Mouse (Mus musculus): ENCODE data around the gene S100a10. TPM values are rescaled to one million over a fixed set of nuclear protein-coding genes. Genes with fewer than 3 reads are reported as not detected.
A peak's percentile ranks its signal among the peaks of the same experiment; 100 is the strongest.

The S100a10 gene
- total RNA-seq, 2 experiments from 2014 or later: 155 to 260 TPM

DNA sequence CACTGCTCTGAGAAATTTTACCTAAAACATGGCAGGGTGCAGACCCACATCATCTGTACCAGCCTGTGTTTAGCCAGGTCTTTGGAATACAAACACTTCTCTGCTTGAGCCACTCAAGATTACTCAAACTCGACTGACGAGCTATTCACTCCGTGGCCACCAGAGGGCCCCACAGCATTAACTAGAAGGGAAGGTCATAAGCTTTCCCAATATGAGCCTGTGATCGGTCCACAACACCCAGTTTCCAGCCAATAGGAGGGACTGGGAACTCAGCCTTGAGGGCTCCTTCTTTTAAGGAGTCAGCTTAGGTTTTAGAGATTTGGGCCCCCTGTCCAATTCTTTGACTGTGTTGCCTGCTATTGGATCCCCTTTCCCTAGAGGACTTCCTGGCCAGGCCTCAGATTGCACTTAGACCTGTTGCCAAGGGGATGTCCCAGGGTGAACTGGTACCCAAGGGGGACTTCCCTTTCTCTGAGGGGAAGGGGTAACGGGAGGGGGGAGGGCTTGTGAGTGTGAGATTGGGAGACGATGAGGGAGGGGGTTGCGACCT lies 7.7 kb upstream of the S100a10 start:
- peak; percentile 80 for ATAC-seq (replicated peaks; ENCODE audit: poor library complexity)

DNA sequence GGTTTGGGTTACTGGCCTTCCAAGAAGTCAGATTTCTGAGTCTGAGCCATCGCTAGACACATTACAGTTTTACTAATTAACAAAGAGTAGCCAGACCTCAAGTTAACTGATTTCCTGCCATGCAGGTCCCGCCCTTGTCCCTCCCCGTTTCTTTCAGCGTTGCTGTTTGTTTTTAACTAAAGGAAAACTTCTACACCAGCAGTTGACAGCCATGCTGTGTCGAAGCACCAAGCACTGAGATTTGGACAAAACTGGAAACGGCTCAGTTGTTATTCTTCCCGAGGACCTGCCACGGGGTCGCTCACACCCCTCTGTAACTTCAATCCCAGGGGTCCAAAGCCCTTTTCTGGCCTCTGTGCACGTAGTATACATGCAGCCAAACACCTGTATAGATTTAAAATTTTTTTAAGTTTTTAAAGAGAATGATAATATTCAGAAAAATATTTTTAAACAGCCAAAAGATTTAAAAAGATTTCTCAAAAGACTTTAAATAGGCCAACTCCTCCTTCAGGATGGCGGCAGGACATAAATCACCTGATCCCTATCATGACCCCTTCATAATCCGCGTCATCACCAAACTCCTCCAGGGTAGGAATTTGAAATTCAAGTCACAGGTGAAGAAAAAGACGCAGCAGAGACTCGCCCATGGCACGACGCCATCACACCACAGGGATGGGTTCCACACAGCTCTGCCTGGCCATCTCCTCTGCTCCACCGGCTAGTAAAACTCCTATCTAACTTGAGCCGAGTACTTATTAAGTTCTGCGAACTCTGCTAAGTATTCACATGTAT lies 6.9 kb upstream of the S100a10 start:
- ATAC-seq (replicated peaks; ENCODE audit: poor library complexity): no peak

DNA sequence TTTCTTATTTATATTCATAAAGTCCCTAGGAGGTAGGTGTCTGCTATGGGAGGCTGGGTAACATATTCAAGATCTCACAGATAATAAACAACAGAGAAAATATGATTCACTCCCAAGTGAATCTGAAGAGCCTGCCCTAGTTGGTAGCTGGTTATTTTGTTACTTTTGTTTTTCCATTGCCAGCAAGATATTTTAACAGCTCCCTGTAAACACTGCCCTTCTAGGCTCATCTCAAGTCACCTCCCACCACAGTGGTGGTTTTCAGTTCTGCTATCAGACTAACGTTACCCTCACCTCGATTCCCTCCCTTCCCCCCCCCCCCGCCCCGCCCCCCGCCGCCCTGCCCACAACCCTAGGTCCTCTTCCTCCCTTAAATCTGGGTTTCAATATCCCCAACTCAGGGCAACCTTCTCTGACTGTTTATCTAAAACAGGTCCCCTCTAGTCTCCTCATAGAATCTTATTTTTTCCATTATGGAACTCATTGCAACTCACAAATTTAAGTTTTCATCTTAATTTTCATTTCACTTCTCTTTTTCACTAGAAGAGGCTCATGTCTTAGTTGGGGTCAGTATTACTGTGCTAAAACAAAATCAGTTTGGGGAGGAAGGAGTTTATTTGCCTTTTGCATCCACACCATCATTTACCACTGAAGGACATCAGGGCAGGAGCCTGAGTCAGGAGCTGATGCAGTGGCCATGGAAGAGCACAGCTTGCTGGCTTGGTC lies 6.2 kb upstream of the S100a10 start:
- 0 out of 2 replicates have a peak, but pooled peaks have one; percentile 18 for ATAC-seq (replicated peaks; ENCODE audit: poor library complexity)

DNA sequence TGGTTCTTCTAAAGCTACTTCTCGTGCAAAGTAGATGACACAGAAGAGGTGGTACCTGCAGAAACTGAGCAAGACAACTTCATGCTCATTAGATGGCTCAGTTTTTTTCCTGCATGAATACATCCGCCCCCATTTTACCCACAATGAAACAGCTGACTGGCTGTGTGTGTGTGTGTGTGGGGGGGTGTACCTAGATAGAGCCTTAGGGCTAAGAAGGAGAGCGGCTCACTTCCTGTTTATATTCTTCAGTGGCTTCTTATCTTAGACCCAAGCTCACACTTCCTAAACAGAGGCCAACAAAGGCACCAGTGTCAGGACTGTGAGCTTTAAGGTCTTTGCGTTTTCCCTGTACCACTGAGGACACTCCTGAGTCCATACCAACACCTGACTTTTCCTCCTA lies 4.9 kb upstream of the S100a10 start:
- ATAC-seq (replicated peaks; ENCODE audit: poor library complexity): peak; percentile 57

DNA sequence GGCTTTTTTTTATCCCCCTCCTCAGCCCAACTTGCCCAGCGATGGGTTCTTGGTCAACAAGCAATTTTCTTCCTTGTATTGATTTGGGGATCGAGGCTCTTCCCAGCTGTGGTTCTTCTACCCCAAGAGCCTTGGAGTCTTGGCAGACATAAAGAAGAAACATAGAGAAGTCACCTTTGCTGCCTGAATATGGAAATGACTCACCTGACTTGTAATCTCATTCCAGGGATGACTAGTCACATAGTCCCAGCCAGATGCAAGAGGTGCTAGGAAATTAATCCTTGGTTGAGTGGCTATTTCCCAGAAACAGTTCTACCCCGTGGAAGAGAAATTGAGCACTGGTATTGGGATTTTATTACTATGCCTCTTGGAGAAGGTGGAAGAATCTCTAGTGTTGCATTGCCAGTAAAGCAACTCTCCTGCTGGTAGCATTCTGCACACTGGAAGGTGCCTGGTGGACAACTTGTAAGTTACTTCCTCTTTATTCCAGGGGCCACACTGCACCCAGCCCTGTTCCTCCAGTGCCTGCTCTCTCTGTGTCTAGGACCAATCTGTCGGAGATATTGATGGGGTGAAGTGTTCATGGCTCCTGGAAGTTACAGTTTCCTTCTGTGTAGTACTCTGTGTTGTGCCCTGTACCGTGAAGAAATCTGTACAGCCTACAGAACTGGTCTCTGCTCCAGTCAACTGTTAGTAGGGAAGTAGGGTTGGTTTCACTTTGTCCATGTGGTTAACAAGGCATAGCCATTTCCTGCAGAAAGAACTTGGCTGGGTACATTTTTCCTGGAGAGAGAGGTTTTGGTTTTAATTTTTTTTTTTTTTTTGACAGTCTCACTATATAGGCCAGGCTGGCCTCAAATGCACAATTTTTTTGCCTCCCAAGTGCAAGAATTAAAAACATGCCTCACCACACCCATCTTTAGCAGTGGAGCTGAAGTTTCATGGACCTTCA lies 2.7 kb upstream of the S100a10 start:
- peak; percentile 43 for ATAC-seq (replicated peaks; ENCODE audit: poor library complexity)

DNA sequence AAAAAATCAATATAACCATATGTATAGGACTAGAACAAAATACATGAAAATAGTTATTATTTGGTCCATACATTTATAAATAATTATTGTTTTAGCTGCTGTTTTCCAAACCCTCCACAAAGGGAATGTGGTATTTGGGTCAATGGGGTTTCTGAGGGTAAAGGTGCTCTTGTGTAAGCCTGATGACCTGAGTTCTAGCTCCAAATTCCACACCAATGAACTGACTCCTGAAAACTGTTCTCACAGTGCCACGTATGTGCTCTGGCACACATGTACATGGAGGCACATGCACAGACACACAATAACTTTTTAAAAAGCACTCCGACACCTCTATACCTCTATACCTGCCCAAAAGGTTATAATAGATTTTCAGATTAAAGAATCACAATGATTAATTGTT lies 1.6 kb upstream of the S100a10 start:
- no peak for ATAC-seq (replicated peaks; ENCODE audit: poor library complexity)

DNA sequence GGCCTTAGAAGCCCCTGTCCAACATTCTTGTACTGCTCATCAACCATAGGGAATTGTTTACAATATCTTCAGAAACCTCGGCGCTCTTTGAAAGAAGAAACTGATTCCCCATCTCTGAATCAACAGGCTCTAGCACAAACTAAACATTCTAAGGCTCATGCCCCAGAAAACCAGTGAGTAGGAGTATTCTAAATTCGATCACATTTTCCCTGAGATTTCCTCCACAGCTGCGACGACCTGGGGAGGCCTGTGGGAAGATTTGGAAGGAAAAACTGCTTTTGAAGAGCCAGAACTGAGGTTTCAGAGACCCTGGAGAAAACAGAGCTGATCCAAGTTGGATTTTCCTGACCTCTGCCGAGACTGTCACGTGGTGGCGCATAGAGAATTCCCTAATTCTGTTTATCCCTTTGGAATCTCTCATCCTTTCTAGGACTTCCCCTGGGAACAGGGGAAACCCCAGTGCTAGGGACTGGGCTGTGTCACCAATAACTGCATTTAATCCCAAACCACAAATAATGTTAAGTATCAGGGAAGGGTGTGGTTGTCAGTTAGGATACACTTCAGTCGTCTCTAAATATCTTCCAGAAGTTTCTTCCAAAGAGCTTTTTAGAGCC lies 1.0 kb upstream of the S100a10 start:
- ATAC-seq (replicated peaks; ENCODE audit: poor library complexity): no peak

DNA sequence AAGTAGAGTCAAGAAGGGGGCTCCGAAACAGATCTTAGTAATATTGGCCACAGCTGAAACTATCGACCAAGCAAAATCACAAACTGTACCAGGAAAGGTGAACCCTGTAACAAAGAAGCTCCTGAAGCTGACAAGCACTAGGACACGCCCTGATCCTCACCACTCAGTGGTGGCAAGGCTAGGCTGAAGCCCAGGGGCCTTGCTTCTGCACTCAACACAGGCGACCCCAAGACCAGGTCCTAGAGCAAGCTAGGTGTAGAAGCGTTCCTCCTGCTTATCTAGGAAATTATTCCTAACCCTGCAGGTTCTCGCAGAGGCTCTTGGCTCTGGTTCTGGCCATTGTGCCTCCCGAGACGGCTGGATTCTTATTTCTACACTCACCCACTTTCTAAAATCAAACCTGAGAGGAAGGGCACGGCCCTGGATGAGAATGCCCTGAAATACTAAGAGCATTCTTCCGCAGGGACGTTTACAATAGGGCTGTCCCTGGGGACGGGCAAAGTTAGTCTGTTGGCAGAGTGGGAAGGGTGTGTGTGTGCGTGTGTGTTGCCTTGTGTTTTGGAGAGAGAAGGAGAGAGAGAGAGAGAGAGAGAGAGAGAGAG lies 400 bp upstream of the S100a10 start:
- ATAC-seq (replicated peaks; ENCODE audit: poor library complexity): peak; percentile 2

DNA sequence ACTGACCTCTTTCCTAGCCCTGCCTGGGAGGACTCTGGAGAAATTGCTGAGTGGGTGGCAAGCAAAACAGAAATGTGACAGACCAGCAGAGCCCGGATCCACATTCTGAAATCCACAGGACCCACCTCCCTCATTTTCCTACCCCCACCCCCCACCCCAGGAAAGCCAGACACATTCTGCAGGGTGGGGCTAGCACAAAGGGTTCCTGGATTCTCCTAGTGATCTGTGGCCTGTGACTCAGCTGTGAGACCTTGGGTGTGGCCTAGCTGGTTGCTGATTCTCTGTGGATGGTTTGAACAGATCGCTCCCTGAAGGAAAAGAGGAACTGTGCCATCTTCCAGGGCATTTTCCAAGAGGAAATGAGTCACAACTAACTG lies 986 bp downstream of the S100a10 start:
- peak; percentile 56 for ATAC-seq (replicated peaks; ENCODE audit: poor library complexity)

DNA sequence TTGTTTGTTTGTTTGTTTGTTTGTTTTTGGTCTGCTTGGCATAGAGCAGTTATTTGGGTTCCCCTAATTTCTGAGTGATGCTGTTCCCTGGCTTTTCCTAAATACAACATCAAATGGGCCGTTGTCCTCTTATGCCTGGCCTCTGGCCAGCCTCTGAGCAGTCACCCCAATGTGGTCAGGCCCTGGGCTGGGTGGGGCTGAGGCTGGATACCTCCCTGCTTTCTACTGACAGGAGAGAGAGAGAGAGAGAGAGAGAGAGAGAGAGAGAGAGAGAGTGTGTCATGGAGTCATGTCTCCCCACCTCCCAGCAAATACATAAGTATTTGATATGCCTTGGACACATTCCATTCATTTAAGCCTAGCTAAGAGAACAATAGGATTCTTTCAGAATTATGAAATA lies 1.7 kb downstream of the S100a10 start:
- ATAC-seq (replicated peaks; ENCODE audit: poor library complexity): no peak

DNA sequence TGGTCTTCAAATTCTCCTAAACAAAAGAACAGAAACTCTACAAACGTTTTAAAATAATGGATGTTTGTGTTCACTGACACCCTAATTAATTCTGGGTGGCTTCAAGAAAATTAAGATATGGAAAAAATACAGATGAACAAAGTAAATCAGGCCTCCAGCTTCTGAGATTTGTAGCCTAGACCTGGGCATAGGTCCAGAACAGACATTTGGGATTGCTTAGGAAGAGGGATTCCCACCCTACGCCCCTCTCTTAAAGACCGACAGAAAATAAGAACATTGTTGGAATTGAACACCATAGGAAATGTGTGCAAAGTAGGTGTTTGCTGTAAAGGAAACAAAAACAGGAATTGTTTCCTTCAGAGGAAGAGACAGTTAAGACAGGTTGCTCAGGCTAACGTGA lies 2.6 kb downstream of the S100a10 start:
- ATAC-seq (replicated peaks; ENCODE audit: poor library complexity): no peak

DNA sequence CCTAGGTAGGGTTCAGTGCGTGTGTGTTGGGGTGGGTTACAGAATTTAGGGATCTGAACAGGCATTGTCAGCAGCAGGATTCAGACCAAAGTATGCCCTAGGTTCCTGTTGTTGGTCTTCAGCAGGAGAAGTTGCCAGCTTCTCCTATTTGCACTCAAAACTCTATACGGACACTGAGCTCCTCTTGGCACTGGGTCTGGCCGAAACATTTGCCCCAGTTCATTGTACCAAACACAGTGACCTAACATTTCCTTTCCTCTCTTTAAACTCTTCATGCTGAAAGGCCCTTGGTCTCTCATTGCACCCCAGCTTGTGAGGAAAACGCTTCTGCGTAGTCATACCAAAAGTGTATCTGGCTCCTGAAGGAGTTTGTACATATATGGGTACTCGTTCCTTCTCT lies 5.1 kb downstream of the S100a10 start:
- no peak for ATAC-seq (replicated peaks; ENCODE audit: poor library complexity)

DNA sequence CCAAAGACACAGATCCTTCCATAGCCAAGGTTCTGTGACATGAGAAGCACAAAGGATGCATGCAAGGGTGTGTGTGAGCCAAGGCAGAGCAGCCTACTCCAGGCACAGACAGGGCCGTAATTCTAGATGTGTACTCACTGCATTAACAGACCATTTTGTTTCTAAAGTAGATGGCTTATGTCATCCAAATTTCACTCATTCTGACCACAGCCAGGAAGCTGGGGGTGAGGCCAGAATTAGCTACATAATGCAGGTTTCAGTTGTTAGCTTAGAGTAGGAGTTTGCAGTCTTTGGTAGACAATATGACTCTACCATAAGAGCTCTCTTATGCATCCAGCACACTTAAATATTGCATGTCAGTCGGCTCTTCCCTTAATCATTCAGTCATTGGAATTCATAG lies 7.5 kb downstream of the S100a10 start:
- ATAC-seq (replicated peaks; ENCODE audit: poor library complexity): peak; percentile 66

DNA sequence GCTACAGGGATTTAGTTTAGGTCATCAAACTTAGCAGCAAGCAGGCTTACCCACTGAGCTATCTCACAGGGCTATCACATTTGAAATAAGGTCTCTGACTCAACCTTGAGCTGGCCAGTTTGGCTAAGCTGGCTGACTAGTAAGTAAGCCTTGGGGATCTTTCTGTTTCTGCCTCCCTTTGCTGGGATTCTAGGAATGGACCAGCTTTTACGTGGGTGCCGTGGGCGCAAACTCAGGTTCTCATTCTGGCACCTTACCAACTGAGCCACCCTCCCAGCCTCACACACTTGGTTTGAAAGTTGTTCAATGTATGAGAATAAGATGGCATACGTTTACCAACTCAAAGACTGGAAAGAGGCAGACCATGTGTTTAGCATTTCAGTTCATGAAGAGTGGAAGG lies 8.3 kb downstream of the S100a10 start:
- no peak for ATAC-seq (replicated peaks; ENCODE audit: poor library complexity)

DNA sequence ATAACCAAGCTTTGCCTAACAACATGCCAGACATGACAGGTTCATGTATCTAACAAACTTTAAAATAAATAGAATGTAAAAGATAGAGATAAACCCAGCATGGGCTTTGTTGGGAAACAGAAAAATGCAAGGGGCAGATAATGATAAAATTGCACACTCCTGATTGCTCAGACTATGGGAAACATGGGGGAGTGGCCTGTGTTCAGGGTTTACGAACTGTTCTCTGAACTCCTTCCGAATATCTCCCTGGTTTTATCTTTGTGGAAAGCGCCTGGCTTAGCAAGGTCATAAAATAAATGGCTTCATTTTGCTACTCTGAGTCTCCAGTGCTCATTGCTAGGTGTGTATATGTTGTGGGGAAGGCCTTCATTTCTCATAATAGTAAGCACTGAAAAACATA lies 12.0 kb downstream of the S100a10 start:
- ATAC-seq (replicated peaks; ENCODE audit: poor library complexity): peak; percentile 54

DNA sequence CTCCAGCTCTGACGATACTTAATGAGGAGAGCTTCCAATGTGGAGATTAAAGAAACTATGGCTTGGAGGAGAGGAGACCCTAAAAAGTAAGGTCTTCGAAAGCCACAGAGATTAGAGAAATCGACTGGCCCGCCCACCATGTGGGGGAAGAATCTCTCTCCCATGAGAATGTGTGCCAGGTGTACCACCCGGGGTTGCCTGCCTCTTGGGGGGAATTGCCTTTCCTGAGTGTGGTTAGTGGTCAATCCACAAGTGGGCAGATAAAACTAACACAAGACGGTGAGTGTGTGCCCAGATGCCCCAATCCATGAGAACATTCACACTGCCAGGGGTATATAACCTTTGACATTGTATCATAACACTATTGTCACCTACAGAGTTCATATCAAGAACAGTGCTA lies 12.8 kb downstream of the S100a10 start:
- no peak for ATAC-seq (replicated peaks; ENCODE audit: poor library complexity)

DNA sequence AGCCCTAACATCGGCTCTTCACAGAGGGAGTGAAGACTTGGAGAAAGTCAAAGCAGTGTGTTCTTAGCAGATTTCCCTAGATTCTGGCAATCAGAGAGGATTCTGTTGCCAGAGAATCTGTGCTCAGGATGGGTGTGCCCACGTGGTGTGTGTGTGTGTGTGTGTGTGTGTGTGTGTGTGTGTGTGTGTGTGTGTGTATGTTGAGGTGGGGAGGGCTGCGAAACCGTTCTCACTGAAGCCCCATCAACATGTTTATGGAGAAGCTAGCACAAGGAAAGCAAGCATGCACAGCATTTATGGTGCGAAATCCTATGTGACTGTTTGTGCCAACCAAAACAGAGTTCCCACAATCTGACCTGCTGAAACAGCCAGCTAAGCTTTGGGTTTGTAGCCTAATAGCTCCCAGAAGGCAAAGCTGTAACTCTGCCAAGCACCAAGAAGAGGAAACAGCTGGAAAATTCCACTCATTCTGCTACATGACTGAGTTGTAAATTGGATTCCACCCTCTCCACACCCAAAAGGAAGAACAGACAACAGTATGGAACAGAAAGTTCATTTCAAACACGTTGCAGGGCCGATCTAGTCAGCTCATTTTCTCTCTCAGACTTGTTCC lies 13.7 kb downstream of the S100a10 start:
- ATAC-seq (replicated peaks; ENCODE audit: poor library complexity): no peak

DNA sequence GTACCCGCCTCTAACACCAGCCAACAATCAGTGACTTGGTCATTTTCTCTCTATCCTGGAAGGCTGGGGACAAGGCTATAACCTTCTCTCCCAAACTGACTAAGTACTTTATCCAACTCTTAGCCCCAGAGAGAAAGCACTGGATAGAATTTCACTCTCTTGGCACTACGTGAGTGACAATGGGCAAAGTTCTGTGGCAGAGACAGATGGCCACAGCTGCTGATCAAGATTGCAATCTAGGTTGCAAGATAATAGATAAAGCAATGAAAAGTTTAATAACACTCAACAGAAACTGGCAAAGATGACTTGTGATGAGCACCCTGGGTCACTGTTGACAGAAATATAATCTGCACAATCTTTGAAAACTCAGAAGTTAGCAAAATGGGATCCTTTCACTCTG lies 14.2 kb downstream of the S100a10 start:
- ATAC-seq (replicated peaks; ENCODE audit: poor library complexity): no peak

DNA sequence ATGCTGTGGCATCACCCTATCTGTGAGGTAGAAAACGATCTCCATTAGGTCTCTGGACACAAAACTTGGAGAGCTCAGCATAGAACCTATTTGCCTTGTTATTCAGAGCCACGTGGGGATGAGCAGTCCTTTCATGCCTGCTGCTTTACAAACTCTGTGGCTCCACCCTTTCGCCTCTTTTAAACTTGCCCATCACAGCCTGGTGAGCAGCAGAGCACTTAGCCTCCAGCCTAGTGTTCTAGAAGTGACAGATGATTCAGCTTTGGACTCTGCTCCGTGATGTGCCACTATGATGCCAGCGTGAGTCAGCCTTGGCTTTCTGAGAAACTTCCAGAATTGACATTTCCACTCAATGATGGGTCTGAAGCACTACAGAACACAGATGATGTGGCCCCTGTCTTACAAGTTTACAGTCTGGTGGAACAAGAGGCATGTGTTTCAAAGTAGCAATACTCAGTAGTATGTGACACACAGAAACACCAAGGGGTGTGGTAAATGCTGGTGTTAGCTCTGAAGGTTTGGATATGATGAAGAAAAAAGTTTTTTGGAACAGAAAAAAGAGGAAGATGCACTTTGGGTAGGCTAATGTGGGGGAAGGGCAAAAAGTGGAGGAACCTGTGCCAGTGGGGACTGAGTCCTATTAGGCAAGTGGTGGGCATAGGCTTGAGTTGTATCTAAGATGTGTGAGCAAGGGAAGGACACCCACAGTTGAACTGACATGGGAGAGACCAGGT lies 17.3 kb downstream of the S100a10 start:
- ATAC-seq (replicated peaks; ENCODE audit: poor library complexity): peak; percentile 84

Data from megakaryocyte progenitor cell, adult 5-6 weeks (primary cell).